Mouse (Mus musculus): Measurements from ENCODE around the gene Utrn. TPM values are rescaled to one million over a fixed set of nuclear protein-coding genes. Genes with fewer than 3 reads are reported as not detected.

The Utrn gene
- polyA plus RNA-seq, 1 experiment = 14.5 TPM

- TF ChIP-seq CTCF (IDR thresholded peaks at IDR 0.05; ENCODE audit: borderline replicate concordance, extremely low read depth, insufficient read depth, insufficient read length) (peak; percentile 27; the same call in 1 of the 2 replicates), POLR2A (IDR thresholded peaks at IDR 0.05; ENCODE audit: borderline replicate concordance, extremely low read depth, insufficient read depth, insufficient read length, poor library complexity, severe bottlenecking) (no peak)
- DNase-seq (ENCODE audit: low read depth) = no peak
Measured at GRCm38 (mm10) chr10:12662035-12662434, 207.1 kb downstream of the Utrn start.

- DNase-seq (ENCODE audit: low read depth) = no peak
- TF ChIP-seq POLR2A (IDR thresholded peaks at IDR 0.05; ENCODE audit: borderline replicate concordance, extremely low read depth, insufficient read depth, insufficient read length, poor library complexity, severe bottlenecking) (no peak), CTCF (IDR thresholded peaks at IDR 0.05; ENCODE audit: borderline replicate concordance, extremely low read depth, insufficient read depth, insufficient read length) (no peak)
Measured at GRCm38 (mm10) chr10:12658023-12658744, 211.0 kb downstream of the Utrn start.

GRCm38 (mm10) chr10:12652988-12653387 lies 216.2 kb downstream of the Utrn start:
- TF ChIP-seq CTCF (IDR thresholded peaks at IDR 0.05; ENCODE audit: borderline replicate concordance, extremely low read depth, insufficient read depth, insufficient read length) (no peak), POLR2A (IDR thresholded peaks at IDR 0.05; ENCODE audit: borderline replicate concordance, extremely low read depth, insufficient read depth, insufficient read length, poor library complexity, severe bottlenecking) (no peak)
- DNase-seq (ENCODE audit: low read depth) = no peak

GRCm38 (mm10) chr10:12646119-12646518 lies 223.0 kb downstream of the Utrn start:
- no peak for TF ChIP-seq CTCF (IDR thresholded peaks at IDR 0.05; ENCODE audit: borderline replicate concordance, extremely low read depth, insufficient read depth, insufficient read length)
- TF ChIP-seq POLR2A (IDR thresholded peaks at IDR 0.05; ENCODE audit: borderline replicate concordance, extremely low read depth, insufficient read depth, insufficient read length, poor library complexity, severe bottlenecking) = no peak
- DNase-seq (ENCODE audit: low read depth) = peak; percentile 7

GRCm38 (mm10) chr10:12643336-12643735 lies 225.8 kb downstream of the Utrn start:
- TF ChIP-seq POLR2A (IDR thresholded peaks at IDR 0.05; ENCODE audit: borderline replicate concordance, extremely low read depth, insufficient read depth, insufficient read length, poor library complexity, severe bottlenecking) (no peak), CTCF (IDR thresholded peaks at IDR 0.05; ENCODE audit: borderline replicate concordance, extremely low read depth, insufficient read depth, insufficient read length) (peak; percentile 12; the same call in 1 of the 2 replicates)
- DNase-seq (ENCODE audit: low read depth) = peak; percentile 51

GRCm38 (mm10) chr10:12639638-12640037 lies 229.5 kb downstream of the Utrn start:
- no peak for DNase-seq (ENCODE audit: low read depth)
- TF ChIP-seq CTCF (IDR thresholded peaks at IDR 0.05; ENCODE audit: borderline replicate concordance, extremely low read depth, insufficient read depth, insufficient read length) (no peak), POLR2A (IDR thresholded peaks at IDR 0.05; ENCODE audit: borderline replicate concordance, extremely low read depth, insufficient read depth, insufficient read length, poor library complexity, severe bottlenecking) (no peak)

- TF ChIP-seq POLR2A (IDR thresholded peaks at IDR 0.05; ENCODE audit: borderline replicate concordance, extremely low read depth, insufficient read depth, insufficient read length, poor library complexity, severe bottlenecking) (no peak), CTCF (IDR thresholded peaks at IDR 0.05; ENCODE audit: borderline replicate concordance, extremely low read depth, insufficient read depth, insufficient read length) (no peak)
- no peak for DNase-seq (ENCODE audit: low read depth)
Measured at GRCm38 (mm10) chr10:12633965-12634364, 235.2 kb downstream of the Utrn start.

GRCm38 (mm10) chr10:12630933-12631332 lies 238.2 kb downstream of the Utrn start:
- DNase-seq (ENCODE audit: low read depth) = no peak
- no peak for TF ChIP-seq POLR2A (IDR thresholded peaks at IDR 0.05; ENCODE audit: borderline replicate concordance, extremely low read depth, insufficient read depth, insufficient read length, poor library complexity, severe bottlenecking)
- TF ChIP-seq CTCF (IDR thresholded peaks at IDR 0.05; ENCODE audit: borderline replicate concordance, extremely low read depth, insufficient read depth, insufficient read length) = no peak

GRCm38 (mm10) chr10:12618397-12618796 lies 250.8 kb downstream of the Utrn start:
- no peak for DNase-seq (ENCODE audit: low read depth)
- TF ChIP-seq CTCF (IDR thresholded peaks at IDR 0.05; ENCODE audit: borderline replicate concordance, extremely low read depth, insufficient read depth, insufficient read length) (no peak), POLR2A (IDR thresholded peaks at IDR 0.05; ENCODE audit: borderline replicate concordance, extremely low read depth, insufficient read depth, insufficient read length, poor library complexity, severe bottlenecking) (no peak)

- TF ChIP-seq CTCF (IDR thresholded peaks at IDR 0.05; ENCODE audit: borderline replicate concordance, extremely low read depth, insufficient read depth, insufficient read length) = peak; percentile 24; the same call in 1 of the 2 replicates
- TF ChIP-seq POLR2A (IDR thresholded peaks at IDR 0.05; ENCODE audit: borderline replicate concordance, extremely low read depth, insufficient read depth, insufficient read length, poor library complexity, severe bottlenecking) = no peak
- peak; percentile 52 for DNase-seq (ENCODE audit: low read depth)
Measured at GRCm38 (mm10) chr10:12615723-12616122, 253.4 kb downstream of the Utrn start.

GRCm38 (mm10) chr10:12614465-12615199 lies 254.5 kb downstream of the Utrn start:
- TF ChIP-seq CTCF (IDR thresholded peaks at IDR 0.05; ENCODE audit: borderline replicate concordance, extremely low read depth, insufficient read depth, insufficient read length) (no peak), POLR2A (IDR thresholded peaks at IDR 0.05; ENCODE audit: borderline replicate concordance, extremely low read depth, insufficient read depth, insufficient read length, poor library complexity, severe bottlenecking) (no peak)
- DNase-seq (ENCODE audit: low read depth) = peak; percentile 75
